In genomic region chr3:96237904-96238511, GRCm38 (mm10) we compare ENCODE assay signal across 8 mouse cellular contexts. TPM values are rescaled to one million over a fixed set of nuclear protein-coding genes. Genes with fewer than 3 reads are reported as not detected.
A peak's percentile ranks its signal among the peaks of the same experiment; 100 is the strongest.
DNase-seq lines count a peak whose midpoint lies in the region; ATAC-seq and TF ChIP-seq lines count a peak whose summit lies in the region.

No protein-coding gene starts in this region.

- DNase-seq in heart, postnatal 4 days, result no peak
- DNase-seq in ES-E14 (ENCODE audit: low read depth, low spot score), result no peak
- no peak for DNase-seq in forebrain, embryonic 14.5 days (ENCODE audit: low spot score)
- DNase-seq in liver, postnatal 0 days, result no peak
- no peak for DNase-seq in urinary bladder, adult 18-20 months (ENCODE audit: low spot score in 2 of 2)
- no peak for DNase-seq in kidney, postnatal 25 days

- in situ Hi-C loops in ES-E14 (cut with MboI; ENCODE audit: low sequenced_read_pairs in 2 of 2, unreplicated experiment in 2 of 2), result no loop called here

- peaks cover 25% of the 10 kb centered on the region for H3K4me1 ChIP-seq in heart, embryonic 13.5 days
- peaks cover 3 to 9% of the 10 kb centered on the region in 2 experiments; a peak in 3 of 4 replicates for H3K4me1 ChIP-seq in ES-E14 (ENCODE audit: control insufficient read depth in 2 of 2, insufficient read depth in 2 of 2, low read length in 2 of 2, poor library complexity in 1 of 2)
- H3K4me1 ChIP-seq in forebrain, embryonic 14.5 days (ENCODE audit: control insufficient read depth, insufficient read depth, low read length), result peaks cover 16% of the 10 kb centered on the region; the same call in 1 of the 2 replicates
- H3K4me1 ChIP-seq in liver, postnatal 0 days (ENCODE audit: insufficient read depth), result peaks cover 22% of the 10 kb centered on the region

- H3K27ac ChIP-seq in heart, embryonic 13.5 days (replicated peaks), result peak overlapping the region; percentile 80
- peak overlapping the region; percentile 91 for H3K27ac ChIP-seq in ES-E14 (ENCODE audit: insufficient read depth, low read depth, low read length, poor library complexity, severe bottlenecking)
- H3K27ac ChIP-seq in forebrain, embryonic 14.5 days (ENCODE audit: low read depth, low read length), result peak overlapping the region; percentile 66
- peak overlapping the region; percentile 94 for H3K27ac ChIP-seq in liver, postnatal 0 days (ENCODE audit: low read depth)

- ATAC-seq in heart, embryonic 13.5 days (ENCODE audit: extremely low read depth, insufficient number of reproducible peaks, low FRiP score, low TSS enrichment), result no peak
- no peak for ATAC-seq in forebrain, embryonic 14.5 days
- ATAC-seq in liver, postnatal 0 days, result no peak
- no peak for ATAC-seq in granulocyte monocyte progenitor cell, adult 5-6 weeks (replicated peaks; ENCODE audit: poor library complexity, severe bottlenecking)

- H3K9me3 ChIP-seq in heart, embryonic 13.5 days, result no peaks in the 10 kb centered on the region
- H3K9me3 ChIP-seq in ES-E14 (ENCODE audit: control insufficient read depth, insufficient read depth, low read depth, low read length), result no peaks in the 10 kb centered on the region
- no peaks in the 10 kb centered on the region for H3K9me3 ChIP-seq in forebrain, embryonic 14.5 days (replicated peaks; ENCODE audit: control insufficient read depth, low read length)
- no peaks in the 10 kb centered on the region for H3K9me3 ChIP-seq in liver, postnatal 0 days (ENCODE audit: low read length)

- peak overlapping the region; percentile 89 for H3K9ac ChIP-seq in heart, embryonic 13.5 days
- peak overlapping the region; percentile 89 for H3K9ac ChIP-seq in ES-E14 (ENCODE audit: insufficient read depth, low read depth, low read length, poor library complexity, severe bottlenecking)
- peak overlapping the region; percentile 74 for H3K9ac ChIP-seq in forebrain, embryonic 14.5 days (ENCODE audit: low read length)
- H3K9ac ChIP-seq in liver, postnatal 0 days (replicated peaks), result peak overlapping the region; percentile 80

- TF ChIP-seq CTCF in liver, postnatal 0 days (IDR thresholded peaks at IDR 0.05; ENCODE audit: low read depth), result no peak

- TF ChIP-seq EP300 in liver, postnatal 0 days (IDR thresholded peaks at IDR 0.05; ENCODE audit: low read depth), result 0 out of 2 replicates have a peak, but pooled peaks have one; percentile 30

- peak overlapping the region; percentile 61 for H3K4me3 ChIP-seq in heart, embryonic 13.5 days
- peak overlapping the region; percentile 74 to 81 for H3K4me3 ChIP-seq in ES-E14 (ENCODE audit: insufficient read depth in 1 of 2, low read depth in 1 of 2, low read length in 2 of 2, poor library complexity in 1 of 2, severe bottlenecking in 1 of 2)
- H3K4me3 ChIP-seq in forebrain, embryonic 14.5 days (ENCODE audit: low read depth, low read length), result peak overlapping the region; percentile 37
- H3K4me3 ChIP-seq in liver, postnatal 0 days (ENCODE audit: low read depth, low read length), result peak overlapping the region; percentile 59

- H3K4me2 ChIP-seq in heart, embryonic 13.5 days, result peak overlapping the region; percentile 78
- peak overlapping the region; percentile 57 for H3K4me2 ChIP-seq in forebrain, embryonic 14.5 days (ENCODE audit: low read length)
- H3K4me2 ChIP-seq in liver, postnatal 0 days (ENCODE audit: low read depth, low read length), result peak overlapping the region; percentile 70

- WGBS in heart, embryonic 13.5 days, result under 1% methylated on average over 12 of the region's 12 CpGs
- under 1% methylated on average over 12 of the region's 12 CpGs for WGBS in forebrain, embryonic 14.5 days
- under 1% methylated on average over 12 of the region's 12 CpGs for WGBS in liver, postnatal 0 days (ENCODE audit: insufficient replicate concordance)

- no peaks in the 10 kb centered on the region for H3K27me3 ChIP-seq in heart, embryonic 13.5 days (replicated peaks)
- H3K27me3 ChIP-seq in forebrain, embryonic 14.5 days (replicated peaks; ENCODE audit: control insufficient read depth, insufficient read depth, low read length), result no peaks in the 10 kb centered on the region
- H3K27me3 ChIP-seq in liver, postnatal 0 days (ENCODE audit: insufficient read depth, low read length), result no peaks in the 10 kb centered on the region

- H3K36me3 ChIP-seq in heart, embryonic 13.5 days, result no peaks in the 10 kb centered on the region
- no peaks in the 10 kb centered on the region for H3K36me3 ChIP-seq in ES-E14 (ENCODE audit: control insufficient read depth, insufficient read depth, low read length, poor library complexity, severe bottlenecking)
- H3K36me3 ChIP-seq in forebrain, embryonic 14.5 days (ENCODE audit: control insufficient read depth, insufficient read depth, low read length), result no peaks in the 10 kb centered on the region
- H3K36me3 ChIP-seq in liver, postnatal 0 days (replicated peaks; ENCODE audit: insufficient read depth, low read length), result no peaks in the 10 kb centered on the region

TF ChIP-seq in ES-E14, 5 proteins besides CTCF, POLR2A, EP300 and RAD21:
- TF ChIP-seq ZNF384 (IDR thresholded peaks at IDR 0.05; ENCODE audit: low read depth, low read length) (no peak), CHD2 (IDR thresholded peaks at IDR 0.05; ENCODE audit: low read depth, low read length) (no peak), HCFC1 (IDR thresholded peaks at IDR 0.05; ENCODE audit: borderline replicate concordance, insufficient read depth, low read length) (no peak), ZC3H11A (IDR thresholded peaks at IDR 0.05; ENCODE audit: borderline replicate concordance, low read depth, low read length) (no peak), MAFK (IDR thresholded peaks at IDR 0.05; ENCODE audit: insufficient read depth, low read depth, low read length) (no peak)

RNA-seq across cellular contexts. Expression of gene Hist2h3c2, which starts 0.9 kb away (rescaled TPM):
- 3.0 and 4.3 TPM in 2 replicates for polyA plus RNA-seq in heart, embryonic 13.5 days (2015; fragmentation: Nextera tagmentation; extraction: Ambion mirVana)
- 100 to 1,000 TPM; 209 to 211 TPM for total RNA-seq in heart, postnatal 4 days (2021)
- total RNA-seq in ES-E14 (2012; rRNA removed), result 398 and 546 TPM in 2 replicates
- polyA plus RNA-seq in forebrain, embryonic 14.5 days (2014; fragmentation: Nextera tagmentation; extraction: Ambion mirVana), result 5.2 and 9.1 TPM in 2 replicates
- polyA plus RNA-seq in liver, postnatal 0 days (2015; fragmentation: Nextera tagmentation; extraction: Ambion mirVana), result 5.0 and 8.1 TPM in 2 replicates
- total RNA-seq in granulocyte monocyte progenitor cell, adult 5-6 weeks (2014; fragmentation: Nextera tagmentation), result 35.5 and 102 TPM in 2 replicates
- 160 and 202 TPM in 2 replicates for total RNA-seq in granulocyte monocyte progenitor cell, adult 5-6 weeks (2017)

RNA-seq across cellular contexts. Expression of gene Hist2h2aa2, which starts 2.1 kb away (rescaled TPM):
- polyA plus RNA-seq in heart, embryonic 13.5 days (2015; fragmentation: Nextera tagmentation; extraction: Ambion mirVana), result 34.7 and 49.3 TPM in 2 replicates
- 1,000 to 10,000 TPM; 1,222 to 1,254 TPM for total RNA-seq in heart, postnatal 4 days (2021)
- total RNA-seq in ES-E14 (2012; rRNA removed), result 2,531 and 3,588 TPM in 2 replicates
- 58.1 and 74.2 TPM in 2 replicates for polyA plus RNA-seq in forebrain, embryonic 14.5 days (2014; fragmentation: Nextera tagmentation; extraction: Ambion mirVana)
- polyA plus RNA-seq in liver, postnatal 0 days (2015; fragmentation: Nextera tagmentation; extraction: Ambion mirVana), result 224 and 229 TPM in 2 replicates
- 22.0 TPM in 1 of 2 replicates, not detected in the other for total RNA-seq in granulocyte monocyte progenitor cell, adult 5-6 weeks (2014; fragmentation: Nextera tagmentation)
- 5,007 TPM in 1 of 2 replicates, not detected in the other for total RNA-seq in granulocyte monocyte progenitor cell, adult 5-6 weeks (2017)

RNA-seq across cellular contexts. Expression of gene Hist2h2aa1, which starts 7.3 kb away (rescaled TPM):
- polyA plus RNA-seq in heart, embryonic 13.5 days (2015; fragmentation: Nextera tagmentation; extraction: Ambion mirVana), result 10.6 and 16.1 TPM in 2 replicates
- total RNA-seq in heart, postnatal 4 days (2021), result 10 to 100 TPM; 26.8 to 30.1 TPM
- 2,311 and 3,075 TPM in 2 replicates for total RNA-seq in ES-E14 (2012; rRNA removed)
- 23.1 and 35.7 TPM in 2 replicates for polyA plus RNA-seq in forebrain, embryonic 14.5 days (2014; fragmentation: Nextera tagmentation; extraction: Ambion mirVana)
- polyA plus RNA-seq in liver, postnatal 0 days (2015; fragmentation: Nextera tagmentation; extraction: Ambion mirVana), result 107 and 123 TPM in 2 replicates
- 15.5 and 20.3 TPM in 2 replicates for total RNA-seq in granulocyte monocyte progenitor cell, adult 5-6 weeks (2014; fragmentation: Nextera tagmentation)
- total RNA-seq in granulocyte monocyte progenitor cell, adult 5-6 weeks (2017), result 5,091 and 8,727 TPM in 2 replicates

RNA-seq across cellular contexts. Expression of gene Hist2h3c1, which starts 8.5 kb away (rescaled TPM):
- 0.24 and 0.46 TPM in 2 replicates for polyA plus RNA-seq in heart, embryonic 13.5 days (2015; fragmentation: Nextera tagmentation; extraction: Ambion mirVana)
- under 1 TPM; 0.16 to 0.81 TPM for total RNA-seq in heart, postnatal 4 days (2021)
- not detected in 2 replicates for total RNA-seq in ES-E14 (2012; rRNA removed)
- polyA plus RNA-seq in forebrain, embryonic 14.5 days (2014; fragmentation: Nextera tagmentation; extraction: Ambion mirVana), result 0.85 TPM in 1 of 2 replicates, not detected in the other
- 0.78 and 1.5 TPM in 2 replicates for polyA plus RNA-seq in liver, postnatal 0 days (2015; fragmentation: Nextera tagmentation; extraction: Ambion mirVana)
- 2.6 TPM in 1 of 2 replicates, not detected in the other for total RNA-seq in granulocyte monocyte progenitor cell, adult 5-6 weeks (2014; fragmentation: Nextera tagmentation)
- 3.9 TPM in 1 of 2 replicates, not detected in the other for total RNA-seq in granulocyte monocyte progenitor cell, adult 5-6 weeks (2017)

RNA-seq across cellular contexts. Expression of gene Hist2h2be, which starts 17.1 kb away (rescaled TPM):
- polyA plus RNA-seq in heart, embryonic 13.5 days (2015; fragmentation: Nextera tagmentation; extraction: Ambion mirVana), result 3.6 and 5.0 TPM in 2 replicates
- total RNA-seq in heart, postnatal 4 days (2021), result 1 to 10 TPM; 5.7 to 5.8 TPM
- total RNA-seq in ES-E14 (2012; rRNA removed), result 0.80 and 1.0 TPM in 2 replicates
- 11.8 and 12.5 TPM in 2 replicates for polyA plus RNA-seq in forebrain, embryonic 14.5 days (2014; fragmentation: Nextera tagmentation; extraction: Ambion mirVana)
- 4.1 and 4.9 TPM in 2 replicates for polyA plus RNA-seq in liver, postnatal 0 days (2015; fragmentation: Nextera tagmentation; extraction: Ambion mirVana)
- total RNA-seq in granulocyte monocyte progenitor cell, adult 5-6 weeks (2014; fragmentation: Nextera tagmentation), result 5.1 and 11.2 TPM in 2 replicates
- total RNA-seq in granulocyte monocyte progenitor cell, adult 5-6 weeks (2017), result 3.3 and 4.4 TPM in 2 replicates
